Mouse (Mus musculus): ENCODE results near the gene Gng3.
"Not testable (repeated sequence)": the region's sequence is repeated elsewhere in the genome, so short reads cannot be mapped to it uniquely, and the experiment has no call there.

Gene Gng3

GRCm38 (mm10) chr19:8839103-8839907 lies at the start of gene Gng3:
Gene Gng3, minus strand, starts transcription at chr19:8839194.
- no peak for DNase-seq (ENCODE audit: low read depth, low spot score)

DNA sequence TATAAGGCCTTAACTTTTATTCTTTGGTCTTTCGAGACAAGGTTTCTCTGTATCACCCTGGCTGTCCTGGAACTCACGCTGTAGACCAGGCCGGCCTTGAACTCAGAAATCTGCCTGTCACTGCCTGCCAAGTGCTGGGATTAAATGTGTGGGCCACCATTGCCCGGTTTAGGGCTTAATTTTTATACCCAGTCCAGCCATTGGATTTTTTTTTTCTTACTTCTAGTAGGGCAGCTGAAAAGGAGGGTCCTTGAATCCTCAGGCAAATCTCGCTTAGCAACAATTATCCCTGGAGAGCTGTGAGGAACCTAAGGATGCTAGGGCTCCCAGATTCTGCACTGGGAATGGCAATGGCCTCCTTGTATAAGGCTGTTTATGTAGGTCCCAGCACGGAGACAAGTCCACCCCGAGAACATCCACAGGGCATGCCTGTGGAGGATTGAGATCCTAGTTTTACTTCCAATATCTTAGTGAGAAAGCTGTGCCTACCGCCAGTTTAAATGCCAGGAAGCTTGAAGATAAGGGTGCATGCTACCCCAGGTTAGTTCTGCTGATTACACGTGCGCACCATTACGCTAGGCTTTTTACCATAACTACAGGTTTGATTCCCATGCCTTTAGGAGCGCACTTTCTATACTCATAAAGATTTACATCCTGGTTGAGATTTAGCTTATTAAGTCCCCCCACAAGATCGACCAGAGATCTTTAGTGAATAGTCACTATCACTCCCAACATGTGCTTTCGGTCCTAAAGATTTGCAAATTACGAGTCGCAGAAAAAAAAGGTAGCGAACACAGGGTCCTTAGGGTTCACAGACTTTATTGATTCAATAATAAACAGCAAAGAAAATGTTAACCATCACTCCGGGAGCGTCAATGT lies 48.8 kb upstream of the Gng3 start:
- no peak for DNase-seq (ENCODE audit: low read depth, low spot score)

GRCm38 (mm10) chr19:8886916-8887584 lies 48.1 kb upstream of the Gng3 start:
- DNase-seq (ENCODE audit: low read depth, low spot score), result no peak

- DNase-seq (ENCODE audit: low read depth, low spot score), result no peak
Measured at GRCm38 (mm10) chr19:8883616-8884015, 44.6 kb upstream of the Gng3 start, which contains the start of the genes Lbhd1 and Gm49403. Gene Lbhd1, plus strand, starts transcription at chr19:8883732. Gene Gm49403, plus strand, starts transcription at chr19:8883930.

GRCm38 (mm10) chr19:8881034-8881392 lies 42.0 kb upstream of the Gng3 start:
- no peak for DNase-seq (ENCODE audit: low read depth, low spot score)

- peak; percentile 71 for DNase-seq (ENCODE audit: low read depth, low spot score)
Measured at GRCm38 (mm10) chr19:8880311-8881033, 41.5 kb upstream of the Gng3 start, which contains the start of gene Uqcc3. Gene Uqcc3, minus strand, starts transcription at chr19:8880923.

- DNase-seq (ENCODE audit: low read depth, low spot score), result no peak
Measured at GRCm38 (mm10) chr19:8875031-8875430, 36.0 kb upstream of the Gng3 start.

DNA sequence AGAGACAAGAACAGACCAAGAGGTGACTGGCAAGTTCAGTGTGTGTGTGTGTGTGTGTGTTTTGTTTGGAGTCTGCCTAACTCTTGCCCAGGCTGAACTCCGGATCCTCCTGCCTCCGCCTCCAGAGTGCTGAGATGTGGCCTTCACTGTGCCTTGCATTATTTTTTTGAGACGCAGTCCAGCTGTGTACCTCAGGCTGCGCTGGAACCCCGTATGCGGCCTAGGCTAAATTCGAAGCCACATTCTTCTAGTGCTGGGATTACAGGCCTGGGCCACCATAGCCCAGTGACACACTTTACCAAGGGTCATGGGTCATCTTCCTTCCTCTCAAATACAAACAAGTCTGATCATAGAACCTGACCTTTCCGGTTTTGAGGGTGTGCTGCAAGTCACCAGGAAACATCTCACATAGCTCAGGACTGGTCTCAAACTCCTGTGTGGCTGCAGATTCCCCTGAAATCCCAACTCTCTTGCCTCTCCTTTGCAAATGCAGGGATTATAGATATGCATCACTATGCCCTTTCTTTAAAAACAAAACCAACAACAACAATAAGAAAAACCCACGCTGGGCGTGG lies 33.4 kb upstream of the Gng3 start:
- no peak for DNase-seq (ENCODE audit: low read depth, low spot score)

DNA sequence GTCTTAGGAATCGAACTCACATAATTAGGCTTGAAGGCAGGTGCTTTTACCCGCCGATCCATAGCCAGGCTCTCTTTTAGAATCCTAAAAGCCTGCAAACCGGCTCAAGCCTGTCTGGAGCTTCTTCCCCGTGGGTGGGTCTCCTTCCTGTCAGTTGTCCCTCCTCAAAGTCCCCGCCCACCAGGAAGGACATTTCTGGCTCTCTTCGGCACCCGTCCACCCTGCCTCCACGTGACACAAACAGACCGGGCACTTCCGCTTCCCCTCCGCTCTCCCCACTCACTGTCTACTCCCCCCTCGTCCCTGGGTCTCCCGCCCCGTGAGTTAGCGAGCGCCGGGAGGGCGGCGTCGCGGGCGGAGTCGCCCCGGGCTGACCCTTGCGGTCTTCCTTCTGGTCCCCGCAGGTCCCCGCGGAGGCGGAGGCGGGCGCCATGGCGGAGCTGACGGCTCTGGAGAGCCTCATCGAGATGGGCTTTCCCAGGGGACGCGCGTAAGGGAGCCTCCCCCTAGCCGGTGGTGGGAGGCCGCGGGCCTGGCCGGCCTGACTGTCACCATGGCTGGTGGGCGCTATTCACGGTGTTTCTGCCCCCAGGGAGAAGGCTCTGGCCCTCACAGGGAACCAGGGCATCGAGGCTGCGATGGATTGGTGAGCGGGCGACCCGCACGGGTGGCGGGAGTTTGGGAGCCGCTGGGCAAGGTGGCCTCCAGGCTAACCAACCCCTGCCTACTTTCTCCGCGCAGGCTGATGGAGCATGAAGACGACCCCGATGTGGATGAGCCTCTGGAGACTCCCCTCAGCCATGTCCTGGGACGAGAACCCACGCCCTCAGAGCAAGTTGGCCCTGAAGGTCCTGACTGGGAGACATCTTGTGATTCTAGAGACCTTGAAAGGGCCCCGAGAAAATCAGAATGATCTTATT lies 32.5 kb upstream of the Gng3 start, which contains the start of gene Ubxn1:
Ubxn1 (plus strand) TSS at position 230 of the 920 bp plus-strand sequence.
- peak; percentile 96 for DNase-seq (ENCODE audit: low read depth, low spot score)

DNA sequence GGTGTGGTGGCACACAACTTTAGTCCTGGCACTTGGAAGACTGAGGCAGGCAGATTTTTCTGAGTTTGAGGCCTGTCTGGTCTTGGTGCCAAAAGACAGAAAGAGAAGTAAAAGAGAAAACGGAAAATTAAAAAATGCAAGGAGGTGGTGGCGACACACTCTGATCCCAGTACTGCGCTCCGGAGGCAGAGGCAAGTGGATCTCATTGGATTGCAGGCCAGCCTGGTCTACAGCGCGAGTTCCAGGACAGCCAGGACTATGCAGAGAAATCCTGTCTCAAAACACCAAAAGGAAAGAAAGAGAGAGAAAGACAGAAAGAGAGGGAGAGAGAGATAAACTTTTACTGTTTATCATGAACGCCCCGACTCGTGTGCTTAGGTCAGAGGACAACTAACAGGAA lies 31.8 kb upstream of the Gng3 start:
- DNase-seq (ENCODE audit: low read depth, low spot score), result no peak

DNA sequence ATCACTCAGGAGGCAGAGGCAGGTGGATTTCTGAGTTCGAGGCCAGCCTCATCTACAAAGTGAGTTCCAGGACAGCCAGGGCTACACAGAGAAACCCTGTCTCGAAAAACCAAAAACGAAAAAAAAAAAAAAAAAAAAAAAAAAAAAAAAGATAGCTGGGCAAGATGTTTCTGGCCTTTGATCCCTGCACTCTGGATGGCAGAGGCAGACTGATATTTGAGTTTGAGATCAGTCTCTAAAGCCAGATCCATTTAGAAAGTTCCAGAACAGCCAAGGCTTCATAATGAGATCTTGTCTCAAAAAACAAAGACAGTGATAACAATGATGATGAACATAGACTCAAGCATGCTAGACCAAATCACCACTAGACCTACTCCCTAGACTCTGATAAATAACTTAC lies 31.4 kb upstream of the Gng3 start:
- not testable (repeated sequence) for DNase-seq (ENCODE audit: low read depth, low spot score)

DNA sequence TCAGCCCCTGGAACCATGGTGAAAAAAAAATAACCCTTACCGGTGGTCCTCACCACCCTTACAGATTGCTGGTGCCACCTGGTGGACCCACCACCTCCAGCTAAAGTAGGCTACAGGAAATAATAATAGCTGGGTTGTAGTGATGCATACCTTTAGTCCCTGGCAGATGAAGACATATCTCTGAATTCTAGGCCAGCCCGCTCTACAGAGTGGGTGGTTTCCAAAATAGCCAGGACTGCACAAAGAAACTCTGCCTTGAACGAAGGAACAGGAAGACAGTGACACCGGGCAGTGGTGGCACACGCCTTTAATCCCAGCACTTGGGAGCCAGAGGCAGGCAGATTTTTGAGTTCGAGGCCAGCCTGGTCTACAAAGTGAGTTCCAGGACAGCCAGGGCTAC lies 25.3 kb upstream of the Gng3 start:
- DNase-seq (ENCODE audit: low read depth, low spot score), result no peak

- no peak for DNase-seq (ENCODE audit: low read depth, low spot score)
Measured at GRCm38 (mm10) chr19:8859018-8859417, 20.0 kb upstream of the Gng3 start.

GRCm38 (mm10) chr19:8857689-8858088 lies 18.7 kb upstream of the Gng3 start:
- no peak for DNase-seq (ENCODE audit: low read depth, low spot score)

GRCm38 (mm10) chr19:8853117-8853516 lies 14.1 kb upstream of the Gng3 start:
- DNase-seq (ENCODE audit: low read depth, low spot score), result no peak

GRCm38 (mm10) chr19:8852236-8852928 lies 13.4 kb upstream of the Gng3 start:
- peak; percentile 59 for DNase-seq (ENCODE audit: low read depth, low spot score)

DNA sequence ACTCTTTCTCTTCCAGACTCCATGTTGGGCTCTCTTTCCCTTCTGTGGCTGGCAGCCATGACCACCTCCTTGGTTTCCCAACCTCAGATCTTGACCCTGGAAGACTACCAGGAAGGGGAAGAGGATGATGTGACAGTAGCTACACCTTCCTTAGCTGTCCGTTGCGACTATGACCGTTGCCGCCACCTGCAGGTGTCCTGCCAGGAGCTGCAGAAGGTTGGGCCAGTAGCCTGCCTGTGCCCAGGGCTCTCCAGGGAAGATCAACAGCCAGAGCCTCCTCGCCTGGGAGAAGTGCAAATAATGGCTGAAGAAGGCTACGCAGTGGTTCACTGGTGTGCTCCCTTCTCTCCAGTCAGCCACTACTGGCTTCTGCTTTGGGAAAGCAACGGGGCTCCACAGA lies 12.6 kb upstream of the Gng3 start:
- DNase-seq (ENCODE audit: low read depth, low spot score), result no peak

DNA sequence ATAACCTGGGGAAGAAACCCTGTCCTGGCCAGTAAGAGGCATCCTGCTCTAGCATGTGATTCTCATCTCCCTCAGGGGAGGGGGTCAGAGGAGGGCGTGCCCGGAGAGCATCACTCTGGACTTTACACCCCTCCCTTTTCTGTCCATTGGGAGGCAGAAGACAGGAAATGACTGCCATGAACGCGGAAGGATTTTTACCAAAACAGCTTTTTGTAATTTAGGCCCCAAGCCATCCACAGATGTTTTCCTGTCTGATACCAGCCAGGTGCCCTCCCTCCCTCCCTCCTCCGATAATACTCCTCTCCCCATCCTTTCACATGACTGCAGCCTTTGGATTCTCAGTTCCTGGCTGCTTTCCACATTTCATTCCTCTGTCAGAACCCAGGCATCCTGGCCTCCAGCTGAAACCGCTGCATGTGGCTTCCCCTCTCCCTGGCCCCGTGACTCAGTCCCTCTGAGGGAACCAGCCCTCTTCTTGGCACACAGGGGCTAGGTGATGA lies 11.5 kb upstream of the Gng3 start, which contains the start of gene Lrrn4cl:
Lrrn4cl (plus strand) TSS at position 367 of the 500 bp plus-strand sequence.
- peak; percentile 89 for DNase-seq (ENCODE audit: low read depth, low spot score)

DNA sequence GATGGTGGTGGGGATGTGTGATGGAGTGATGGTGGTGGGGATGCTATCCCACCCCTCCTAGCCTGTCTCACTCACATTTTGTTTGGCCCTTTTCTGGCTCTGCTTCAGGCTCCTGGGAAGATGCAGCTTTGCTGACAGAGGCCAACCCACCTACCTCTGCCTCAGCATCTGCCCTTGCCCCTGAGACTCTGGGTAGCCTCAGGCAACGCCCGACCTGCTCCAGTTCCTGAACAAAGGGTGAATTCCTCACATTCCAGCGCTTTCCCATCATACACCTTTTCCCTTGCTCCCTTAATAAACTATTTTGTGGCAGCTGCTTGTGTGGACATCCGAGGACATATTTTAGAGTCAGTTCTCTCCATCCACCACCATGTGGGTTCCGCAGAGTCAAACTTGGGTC lies 9.4 kb upstream of the Gng3 start:
- no peak for DNase-seq (ENCODE audit: low read depth, low spot score)

Measured in skeletal muscle tissue, adult 2 months (tissue).